Mouse (Mus musculus) gastrocnemius, postnatal 25 days (tissue): ENCODE data around the gene Cilp2. TPM values are rescaled to one million over a fixed set of nuclear protein-coding genes. Genes with fewer than 3 reads are reported as not detected.

Experiments
- DNase-seq: peaks from one replicate; pipeline ENCODE4 v3.0.0; 2022
- total RNA-seq, 2 experiments: library from RNA; stranded (reverse); gene quantifications; 1 replicate in 1 of 2; 2 replicates in 1 of 2; pipeline ENCODE4 v1.2.3; 2021

Gene Cilp2
- total RNA-seq, 2 experiments from 2014 or later, result 4.0 to 13.6 TPM

- DNase-seq, result no peak
These were observed 13.3 kb downstream of the Cilp2 start for GRCm38 (mm10) chr8:69874155-69874554.

GRCm38 (mm10) chr8:69870907-69871306 is 16.6 kb downstream of the Cilp2 start:
- DNase-seq, result no peak

- no peak for DNase-seq
These were observed 17.3 kb downstream of the Cilp2 start for GRCm38 (mm10) chr8:69870003-69870765.

GRCm38 (mm10) chr8:69867696-69868326 is 19.7 kb downstream of the Cilp2 start:
- DNase-seq, result no peak

- DNase-seq, result no peak
These were observed 23.3 kb downstream of the Cilp2 start for GRCm38 (mm10) chr8:69864180-69864579.

- no peak for DNase-seq
These were observed 24.0 kb downstream of the Cilp2 start for GRCm38 (mm10) chr8:69863387-69864020.

- DNase-seq, result no peak
These were observed 26.2 kb downstream of the Cilp2 start for GRCm38 (mm10) chr8:69861251-69861650.

GRCm38 (mm10) chr8:69860807-69861206 is 26.7 kb downstream of the Cilp2 start:
- DNase-seq, result no peak

- no peak for DNase-seq
These were observed 33.6 kb downstream of the Cilp2 start for GRCm38 (mm10) chr8:69853869-69854268.

GRCm38 (mm10) chr8:69850926-69851506 is 36.5 kb downstream of the Cilp2 start:
- DNase-seq, result no peak

GRCm38 (mm10) chr8:69849899-69850298 is 37.6 kb downstream of the Cilp2 start:
- no peak for DNase-seq

- DNase-seq, result no peak
These were observed 38.5 kb downstream of the Cilp2 start for GRCm38 (mm10) chr8:69848951-69849350.

- DNase-seq, result no peak
These were observed 40.1 kb downstream of the Cilp2 start for GRCm38 (mm10) chr8:69847167-69848065.

- DNase-seq, result no peak
These were observed 50.3 kb downstream of the Cilp2 start for GRCm38 (mm10) chr8:69837057-69837682.

GRCm38 (mm10) chr8:69832298-69832853 is 55.1 kb downstream of the Cilp2 start, which contains the start of gene Pbx4:
Gene Pbx4 (plus strand): TSS chr8:69832491.
- DNase-seq, result peak; percentile 79

Other genes with a start within 250 kb of the Cilp2 start
- under 1 TPM; 0.59 to 0.74 TPM for gene Zfp964, start 233.2 kb downstream of the Cilp2 start, total RNA-seq
- gene Zfp869, start 177.0 kb downstream of the Cilp2 start, total RNA-seq, result 10 to 100 TPM; 10.4 to 10.8 TPM
- gene Zfp963, start 137.7 kb downstream of the Cilp2 start, total RNA-seq, result 1 to 10 TPM; 2.5 to 2.7 TPM
- gene Gm20422, start 112.8 kb downstream of the Cilp2 start, total RNA-seq, result 1 to 10 TPM; 2.1 to 2.8 TPM
- 10 to 100 TPM in 1 of 2 experiments, 1 to 10 TPM in 1; 9.4 to 11.3 TPM for gene Atp13a1, start 96.5 kb downstream of the Cilp2 start, total RNA-seq
- 10 to 100 TPM; 11.5 to 12.8 TPM for gene Zfp866, start 96.5 kb downstream of the Cilp2 start, total RNA-seq
- gene Gmip, start 79.0 kb downstream of the Cilp2 start, total RNA-seq, result 1 to 10 TPM; 1.8 to 3.8 TPM
- under 1 TPM; 0.05 to 0.08 TPM for gene Lpar2, start 65.3 kb downstream of the Cilp2 start, total RNA-seq
- gene Pbx4, start 55.2 kb downstream of the Cilp2 start, total RNA-seq, result not detected
- not detected for gene Tssk6, start 14.5 kb upstream of the Cilp2 start, total RNA-seq
- gene Ndufa13, start 14.9 kb upstream of the Cilp2 start, total RNA-seq, result 100 to 1,000 TPM; 338 to 343 TPM
- gene Yjefn3, start 15.0 kb upstream of the Cilp2 start, total RNA-seq, result 1 to 10 TPM; 5.6 to 6.9 TPM
- gene Gatad2a, start 108.7 kb upstream of the Cilp2 start, total RNA-seq, result 10 to 100 TPM; 25.4 to 26.2 TPM
- 10 to 100 TPM; 24.5 to 25.1 TPM for gene Mau2, start 155.0 kb upstream of the Cilp2 start, total RNA-seq
- 10 to 100 TPM; 13.1 to 15.5 TPM for gene Sugp1, start 155.1 kb upstream of the Cilp2 start, total RNA-seq
- gene Tm6sf2, start 185.2 kb upstream of the Cilp2 start, total RNA-seq, result 1 to 10 TPM in 1 of 2 experiments, not detected in 1; 1.7 TPM
- gene Hapln4, start 195.8 kb upstream of the Cilp2 start, total RNA-seq, result under 1 TPM in 1 of 2 experiments, not detected in 1; 0.08 TPM
- gene Ncan, start 233.2 kb upstream of the Cilp2 start, total RNA-seq, result under 1 TPM in 1 of 2 experiments, not detected in 1; 0.05 TPM
- gene Nr2c2ap, start 243.6 kb upstream of the Cilp2 start, total RNA-seq, result 1 to 10 TPM; 3.9 to 4.3 TPM